Mouse (Mus musculus): Measurements from ENCODE around the gene Piwil1. TPM values are rescaled to one million over a fixed set of nuclear protein-coding genes. Genes with fewer than 3 reads are reported as not detected.

The Piwil1 gene
- total and polyA plus RNA-seq, 3 experiments = not detected

- no peak for DNase-seq (ENCODE audit: extremely low read depth)
- H3K27me3 ChIP-seq (replicated peaks) = no peaks in the 10 kb centered on the region
- H3K36me3 ChIP-seq (replicated peaks in 1 of 2; ENCODE audit: control insufficient read depth in 1 of 2, insufficient read depth in 1 of 2, low read length in 1 of 2) = no peaks in the 10 kb centered on the region
- H3K79me2 ChIP-seq (replicated peaks; ENCODE audit: control insufficient read depth, extremely low read depth, insufficient read depth, poor library complexity, severe bottlenecking) = no peaks in the 10 kb centered on the region
- no peak overlapping the region for H3K4me3 ChIP-seq (replicated peaks in 1 of 3; ENCODE audit: low read depth in 2 of 3, low read length in 2 of 3, poor library complexity in 1 of 3)
- TF ChIP-seq ELF1 (IDR thresholded peaks at IDR 0.05; ENCODE audit: low read depth, low read length) (no peak), SMC3 (IDR thresholded peaks at IDR 0.05; ENCODE audit: low read depth, low read length) (no peak), PAX5 (IDR thresholded peaks at IDR 0.05; ENCODE audit: low read length) (no peak), ZNF384 (IDR thresholded peaks at IDR 0.05; ENCODE audit: low read depth, low read length) (no peak), MXI1 (IDR thresholded peaks at IDR 0.05; ENCODE audit: low read depth, low read length) (no peak)
- no peak overlapping the region for H3K4me2 ChIP-seq (ENCODE audit: insufficient read depth, low read depth, poor library complexity, severe bottlenecking)
- in situ Hi-C loops (cut with MboI; ENCODE audit: low pct_ligation_motif_present, low pct_unique_long_range_greater_than_20kb, low sequenced_read_pairs) (no loop called here), dilution Hi-C loops (cut with MboI; ENCODE audit: extremely low pct_ligation_motif_present, extremely low pct_unique_long_range_greater_than_20kb, low sequenced_read_pairs) (no loop called here)
- no peaks in the 10 kb centered on the region for H3K4me1 ChIP-seq (ENCODE audit: control insufficient read depth in 1 of 2, insufficient read depth in 2 of 2)
- H3K9ac ChIP-seq (ENCODE audit: insufficient read depth, low read depth) = no peak overlapping the region
- no peak overlapping the region for H3K27ac ChIP-seq (ENCODE audit: insufficient read depth, low read depth)
- H3K9me3 ChIP-seq (replicated peaks; ENCODE audit: low read length) = peaks cover 90% of the 10 kb centered on the region
Observed at GRCm38 (mm10) chr5:128710596-128710995, 8.3 kb downstream of the Piwil1 start.

DNA sequence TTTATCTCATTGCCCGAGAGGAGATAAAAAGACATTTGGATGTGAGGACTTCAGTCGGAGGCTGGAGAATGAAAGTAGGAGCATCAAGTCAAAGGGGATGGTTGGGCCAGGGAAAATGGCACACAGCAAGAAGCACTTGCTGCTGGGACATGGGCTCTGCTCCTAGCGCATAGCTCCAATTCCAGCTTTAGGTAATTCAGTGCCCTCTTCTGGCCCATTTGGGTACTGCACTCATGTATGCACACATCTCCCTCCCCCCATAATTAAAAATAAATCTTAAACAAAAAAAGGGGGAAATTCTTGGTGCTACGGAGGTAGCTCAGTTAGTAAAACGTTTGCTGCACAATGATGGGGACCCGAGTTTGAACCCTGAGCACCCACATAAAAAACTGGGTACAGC, 9.5 kb downstream of the Piwil1 start:
- no peaks in the 10 kb centered on the region for H3K79me2 ChIP-seq (replicated peaks; ENCODE audit: control insufficient read depth, extremely low read depth, insufficient read depth, poor library complexity, severe bottlenecking)
- no peak overlapping the region for H3K4me3 ChIP-seq (replicated peaks in 1 of 3; ENCODE audit: low read depth in 2 of 3, low read length in 2 of 3, poor library complexity in 1 of 3)
- no peaks in the 10 kb centered on the region for H3K4me1 ChIP-seq (ENCODE audit: control insufficient read depth in 1 of 2, insufficient read depth in 2 of 2)
- H3K27ac ChIP-seq (ENCODE audit: insufficient read depth, low read depth) = no peak overlapping the region
- in situ Hi-C loops (cut with MboI; ENCODE audit: low pct_ligation_motif_present, low pct_unique_long_range_greater_than_20kb, low sequenced_read_pairs) = no loop called here
- no peak for TF ChIP-seq NELFE (IDR thresholded peaks at IDR 0.05; ENCODE audit: low read depth, low read length)
- no peak for TF ChIP-seq CTCF (conservative IDR thresholded peaks at IDR 0.05 in 1 of 2, IDR thresholded peaks at IDR 0.05 in 1 of 2; ENCODE audit: low read depth in 2 of 2, low read length in 2 of 2)
- TF ChIP-seq HCFC1 (IDR thresholded peaks at IDR 0.05; ENCODE audit: low read depth, low read length) = no peak
- TF ChIP-seq RCOR1 (conservative IDR thresholded peaks at IDR 0.05; ENCODE audit: low read depth, low read length) = no peak
- no peak for TF ChIP-seq KAT2A (IDR thresholded peaks at IDR 0.05; ENCODE audit: insufficient replicate concordance, low read length)
- TF ChIP-seq MAZ (IDR thresholded peaks at IDR 0.05; ENCODE audit: low read depth, low read length) = no peak
- TF ChIP-seq SIN3A (IDR thresholded peaks at IDR 0.05; ENCODE audit: low read length) = no peak
- no peak for TF ChIP-seq POLR2A (IDR thresholded peaks at IDR 0.05; ENCODE audit: low read depth, low read length)
- no peak for TF ChIP-seq EP300 (IDR thresholded peaks at IDR 0.05; ENCODE audit: low read length)
- no peak for TF ChIP-seq MEF2A (IDR thresholded peaks at IDR 0.05; ENCODE audit: borderline replicate concordance, low read depth, low read length)
- no peak for TF ChIP-seq JUN (IDR thresholded peaks at IDR 0.05; ENCODE audit: insufficient read depth, low read depth, low read length)
- no peak for TF ChIP-seq MAX (IDR thresholded peaks at IDR 0.05; ENCODE audit: low read length)
- TF ChIP-seq POLR2AphosphoS2 (IDR thresholded peaks at IDR 0.05; ENCODE audit: low read depth, low read length) = no peak
- no peak for TF ChIP-seq NRF1 (IDR thresholded peaks at IDR 0.05; ENCODE audit: low read depth, low read length)
- TF ChIP-seq PAX5 (IDR thresholded peaks at IDR 0.05; ENCODE audit: low read length) = no peak
- no peak for TF ChIP-seq MAFK (IDR thresholded peaks at IDR 0.05; ENCODE audit: insufficient replicate concordance, low read length)
- no peak for TF ChIP-seq JUND (conservative IDR thresholded peaks at IDR 0.05; ENCODE audit: low read depth, low read length)
- H3K27me3 ChIP-seq (replicated peaks) = no peaks in the 10 kb centered on the region
- H3K9me3 ChIP-seq (replicated peaks; ENCODE audit: low read length) = peaks cover 92% of the 10 kb centered on the region
- dilution Hi-C loops (cut with MboI; ENCODE audit: extremely low pct_ligation_motif_present, extremely low pct_unique_long_range_greater_than_20kb, low sequenced_read_pairs) = no loop called here
- no peak for DNase-seq (ENCODE audit: extremely low read depth)
- no peak overlapping the region for H3K9ac ChIP-seq (ENCODE audit: insufficient read depth, low read depth)
- H3K4me2 ChIP-seq (ENCODE audit: insufficient read depth, low read depth, poor library complexity, severe bottlenecking) = no peak overlapping the region
- no peaks in the 10 kb centered on the region for H3K36me3 ChIP-seq (replicated peaks in 1 of 2; ENCODE audit: control insufficient read depth in 1 of 2, insufficient read depth in 1 of 2, low read length in 1 of 2)

Data from CH12.LX (cell line).